Mouse (Mus musculus) heart, adult 2 months (tissue): ENCODE measurements at regions not wholly inside any gene's neighbourhood (a gene's known extent, or its start where the extent isn't known, plus 50 kb on each side); places are given as distances from the start of the nearest gene placed in this dataset.

Experiments
- DNase-seq, 2 experiments: peaks; one replicate each; pipeline ENCODE4 v3.0.0; 2021
- H3K27ac ChIP-seq: fragments of 200-600 bp; 2 replicates; pipeline ENCODE4 v1.8.1; 2022
- H3K27me3 ChIP-seq: fragments of 200-500 bp; 2 replicates; pipeline ENCODE4 v1.6.1; 2012; ENCODE audit warnings: mild to moderate bottlenecking, low read length, inconsistent platforms, mixed read lengths; ENCODE audit not compliant: control insufficient read depth, insufficient read depth
- H3K36me3 ChIP-seq: fragments of 200-500 bp; 2 replicates; pipeline ENCODE4 v1.6.1; 2012; ENCODE audit warnings: low read length, inconsistent platforms; ENCODE audit not compliant: control insufficient read depth, insufficient read depth
- H3K4me1 ChIP-seq: fragments of 200-500 bp; 2 replicates; pipeline ENCODE4 v1.6.1; 2011; ENCODE audit warnings: low read length; ENCODE audit not compliant: control insufficient read depth, insufficient read depth
- H3K4me3 ChIP-seq: fragments of 200-600 bp; 2 replicates; pipeline ENCODE4 v1.8.1; 2022
- H3K79me2 ChIP-seq: fragments of 200-500 bp; replicated peaks from 2 replicates; pipeline ENCODE4 v1.6.1; 2012; ENCODE audit warnings: mild to moderate bottlenecking, inconsistent platforms, low read length, moderate library complexity, mixed read lengths; ENCODE audit not compliant: control insufficient read depth, insufficient read depth
- H3K9ac ChIP-seq: fragments of 200-500 bp; 2 replicates; pipeline ENCODE4 v1.6.1; 2012; ENCODE audit warnings: low read depth, mild to moderate bottlenecking, control low read depth, inconsistent platforms, low read length, mixed read lengths
- CTCF ChIP-seq: fragments of 200-600 bp; IDR thresholded peaks from 2 replicates; pipeline ENCODE4 v1.8.1; 2022; ENCODE audit warnings: antibody characterized with exemption, mild to moderate bottlenecking, moderate library complexity
- EP300 ChIP-seq: fragments of 200-500 bp; IDR thresholded peaks from 2 replicates; pipeline ENCODE4 v1.6.1; 2011; ENCODE audit warnings: low read depth, low read length, control low read depth; ENCODE audit not compliant: insufficient read depth
- POLR2A ChIP-seq: fragments of 200-500 bp; IDR thresholded peaks from 2 replicates; pipeline ENCODE4 v1.6.1; 2011; ENCODE audit warnings: mild to moderate bottlenecking, low read depth, low read length, control low read depth; ENCODE audit not compliant: insufficient read depth
- WGBS: fragments of 180-500 bp; shearing (Covaris S2); methylation state at CpG from one replicate; pipeline ENCODE4 v1.1.7; 2018; 5-methylcytosine and 5-hydroxymethylcytosine counted together
- intact Hi-C: fragments of 180-260 bp; cut with DNase I; formaldehyde crosslinking; loops from one replicate; pipeline ENCODE4 v1.15.1; 2025

- intact Hi-C loops: no loop called here
- TF ChIP-seq CTCF (no peak), POLR2A (no peak), EP300 (no peak)
- no peaks in the 10 kb centered on the region for H3K79me2 ChIP-seq
- no peak overlapping the region for H3K4me3 ChIP-seq
- no peaks in the 10 kb centered on the region for H3K36me3 ChIP-seq
- H3K27me3 ChIP-seq: no peaks in the 10 kb centered on the region
- no peak overlapping the region for H3K9ac ChIP-seq
- no peak overlapping the region for H3K27ac ChIP-seq
- WGBS: 42% methylated on average over 6 of the region's 6 CpGs
- peaks cover 3% of the 10 kb centered on the region; the same call in 1 of the 2 replicates for H3K4me1 ChIP-seq
- no peak for DNase-seq
These were observed 265.6 kb downstream of the Gm49356 start for GRCm38 (mm10) chr15:59154407-59155288.

GRCm38 (mm10) chr15:59155289-59155623, 266.2 kb downstream of the Gm49356 start:
- H3K27ac ChIP-seq: no peak overlapping the region
- intact Hi-C loops: no loop called here
- peaks cover 3% of the 10 kb centered on the region; the same call in 1 of the 2 replicates for H3K4me1 ChIP-seq
- H3K36me3 ChIP-seq: no peaks in the 10 kb centered on the region
- TF ChIP-seq CTCF: no peak
- no peak for TF ChIP-seq POLR2A
- TF ChIP-seq EP300: no peak
- H3K9ac ChIP-seq: no peak overlapping the region
- DNase-seq: no peak
- no peaks in the 10 kb centered on the region for H3K27me3 ChIP-seq
- H3K4me3 ChIP-seq: no peak overlapping the region
- H3K79me2 ChIP-seq: no peaks in the 10 kb centered on the region

GRCm38 (mm10) chr15:59156328-59156727, 267.2 kb downstream of the Gm49356 start:
- H3K4me3 ChIP-seq: no peak overlapping the region
- WGBS: 83% methylated on average over 7 of the region's 7 CpGs
- TF ChIP-seq POLR2A (no peak), EP300 (no peak), CTCF (no peak)
- no peaks in the 10 kb centered on the region for H3K79me2 ChIP-seq
- no peak overlapping the region for H3K27ac ChIP-seq
- intact Hi-C loops: no loop called here
- H3K27me3 ChIP-seq: no peaks in the 10 kb centered on the region
- peaks cover 3% of the 10 kb centered on the region; the same call in 1 of the 2 replicates for H3K4me1 ChIP-seq
- DNase-seq: no peak
- no peak overlapping the region for H3K9ac ChIP-seq
- H3K36me3 ChIP-seq: no peaks in the 10 kb centered on the region

- intact Hi-C loops: no loop called here
- 93% methylated on average over 4 of the region's 4 CpGs for whole genome bisulfite sequencing
- no peak overlapping the region for H3K4me3 ChIP-seq
- DNase-seq: no peak
- TF ChIP-seq EP300 (no peak), CTCF (no peak), POLR2A (no peak)
- H3K79me2 ChIP-seq: no peaks in the 10 kb centered on the region
- no peak overlapping the region for H3K9ac ChIP-seq
- H3K4me1 ChIP-seq: peaks cover 3% of the 10 kb centered on the region; the same call in 1 of the 2 replicates
- H3K27me3 ChIP-seq: no peaks in the 10 kb centered on the region
- H3K36me3 ChIP-seq: no peaks in the 10 kb centered on the region
- no peak overlapping the region for H3K27ac ChIP-seq
These were observed 269.7 kb downstream of the Gm49356 start for GRCm38 (mm10) chr15:59158760-59159159.

GRCm38 (mm10) chr15:59160931-59161920, 272.1 kb downstream of the Gm49356 start:
- Histone ChIP-seq H3K27me3 (no peaks in the 10 kb centered on the region), H3K4me1 (no peaks in the 10 kb centered on the region), H3K36me3 (no peaks in the 10 kb centered on the region), H3K4me3 (no peak overlapping the region), H3K9ac (no peak overlapping the region), H3K79me2 (no peaks in the 10 kb centered on the region), H3K27ac (no peak overlapping the region)
- WGBS: 91% methylated on average over 16 of the region's 17 CpGs
- DNase-seq: no peak
- TF ChIP-seq EP300 (no peak), POLR2A (no peak), CTCF (0 out of 2 replicates have a peak, but pooled peaks have one; percentile 5)
- intact Hi-C loops: no loop called here
